Mouse (Mus musculus) myocyte (in vitro differentiated cells): ENCODE measurements around the gene Cab39l.

Source experiments
- CEBPB ChIP-seq: IDR thresholded peaks from 2 replicates; pipeline ENCODE4 v1.6.1; 2011; ENCODE audit warnings: mild to moderate bottlenecking, moderate library complexity; ENCODE audit not compliant: poor library complexity, insufficient read depth, severe bottlenecking
- E2F4 ChIP-seq: IDR thresholded peaks from one replicate; pipeline ENCODE4 v1.6.1; 2011; ENCODE audit warnings: mild to moderate bottlenecking, control low read depth, moderate library complexity; ENCODE audit not compliant: insufficient read depth
- MAX ChIP-seq: IDR thresholded peaks from one replicate; pipeline ENCODE4 v1.6.1; 2011; ENCODE audit warnings: low read depth, mild to moderate bottlenecking, control low read depth
- MYOG ChIP-seq, 3 experiments: IDR thresholded peaks; one replicate each; pipeline ENCODE4 v1.6.1; 2011; ENCODE audit warnings: control low read depth in 2 of 3, low read depth in 2 of 3, mild to moderate bottlenecking in 2 of 3; ENCODE audit not compliant: insufficient read length in 2 of 3, control insufficient read depth in 1 of 3, insufficient read depth in 1 of 3
- POLR2A ChIP-seq: IDR thresholded peaks from one replicate; pipeline ENCODE4 v1.6.1; 2011; ENCODE audit warnings: low read depth, mild to moderate bottlenecking, control low read depth, moderate library complexity; ENCODE audit not compliant: insufficient read length
- SRF ChIP-seq: IDR thresholded peaks from one replicate; pipeline ENCODE4 v1.6.1; 2011; ENCODE audit warnings: low read depth; ENCODE audit not compliant: control insufficient read depth, insufficient read length
- USF1 ChIP-seq: IDR thresholded peaks from one replicate; pipeline ENCODE4 v1.6.1; 2011; ENCODE audit warnings: low read depth, mild to moderate bottlenecking, control low read depth, moderate library complexity

DNA sequence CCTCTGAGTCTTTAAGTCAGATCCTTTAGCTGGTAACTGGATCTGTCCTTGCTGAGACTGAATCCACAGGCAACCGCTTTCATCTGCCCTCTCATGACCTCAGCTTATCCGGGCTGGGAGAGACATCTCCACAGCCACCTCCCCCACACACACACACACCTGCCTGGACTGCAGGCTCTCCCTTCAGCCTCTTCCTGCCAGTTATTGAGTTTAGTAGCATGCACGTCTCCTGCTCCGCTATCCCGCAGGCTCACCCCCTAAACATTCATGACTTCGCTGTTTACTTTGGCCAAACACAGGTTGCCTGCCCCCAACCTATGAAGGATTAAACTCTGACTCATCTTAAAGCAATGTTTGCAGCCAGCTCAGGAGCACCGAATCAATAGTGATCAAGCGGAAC lies 111.2 kb downstream of the Cab39l start:
- TF ChIP-seq SRF (no peak), POLR2A (no peak), USF1 (no peak), CEBPB (no peak), E2F4 (no peak), MAX (no peak), MYOG (IDR thresholded peaks at IDR 0.05; ENCODE audit: control insufficient read depth in 1 of 3, insufficient read depth in 1 of 3, insufficient read length in 2 of 3, low read depth in 2 of 3) (no peak)
